Mouse (Mus musculus): ENCODE measurements around the gene Utp6.

DNA sequence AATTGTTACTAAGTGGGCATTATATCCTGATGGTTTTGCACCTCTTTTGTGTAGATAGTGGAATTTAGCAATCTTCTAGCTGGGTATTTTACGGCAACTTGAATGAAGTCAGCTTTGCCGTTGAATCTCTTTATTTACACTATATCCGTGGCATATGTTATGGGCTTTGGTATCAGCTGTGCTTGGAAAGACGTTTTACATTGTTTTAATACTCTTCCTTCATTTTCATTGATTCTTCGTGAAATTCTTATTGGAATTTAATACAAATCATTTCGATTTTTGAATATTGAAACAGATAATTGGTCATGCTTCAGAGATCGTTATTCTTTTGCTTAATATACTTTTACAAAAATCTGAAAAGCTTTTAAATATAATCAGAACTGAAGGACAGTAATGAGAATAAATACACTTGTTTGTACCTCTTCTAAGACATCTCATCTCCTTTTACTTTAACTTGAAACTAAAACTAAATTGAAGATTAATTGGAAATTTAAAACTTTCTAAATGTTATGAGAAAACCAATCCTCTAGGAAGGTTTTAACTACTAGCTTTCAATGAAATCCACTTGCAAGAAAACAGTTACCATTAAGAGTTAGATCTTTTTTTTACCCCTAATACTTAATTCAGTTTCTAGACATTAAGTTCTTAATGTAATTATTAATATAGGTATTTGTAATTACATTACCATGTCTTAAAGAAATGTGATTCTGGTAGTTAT, 32.2 kb upstream of the Utp6 start:
- TF ChIP-seq CTCF (IDR thresholded peaks at IDR 0.05; ENCODE audit: extremely low read depth, insufficient read length, insufficient replicate concordance, low read depth, low read length) (no peak), POLR2A (IDR thresholded peaks at IDR 0.05; ENCODE audit: low read depth, low read length) (no peak)
